In genomic region chr17:57243650-57244370, GRCm38 (mm10) we compare ENCODE assay signal across 31 mouse cellular contexts. TPM values are rescaled to one million over a fixed set of nuclear protein-coding genes. Genes with fewer than 3 reads are reported as not detected.
"Had no signal": no experiment of that assay in that cellular context is flagged by ENCODE, and none has a peak within 500 bp of the region (broad histone marks: within the 10 kb centered on the region; RNA-seq: fewer than 3 reads in every experiment).

No protein-coding gene starts in this region.

- ATAC-seq: intestine, postnatal 0 days; midbrain, embryonic 13.5 days; midbrain, embryonic 16.5 days had no signal

- DNase-seq: kidney, adult 2 months; kidney, postnatal 14 days; kidney, postnatal 4 days; left cerebral cortex, postnatal 4 days; lung, adult 18-20 months; lung, postnatal 10 days; lung, postnatal 36 days; right cerebral cortex, adult 18-20 months; right cerebral cortex, postnatal 14 days; right cerebral cortex, postnatal 4 days; thymus, adult 2 months; thymus, postnatal 14 days; thymus, postnatal 4 days had no signal

- H3K27me3 ChIP-seq: kidney, embryonic 15.5 days; limb, embryonic 12.5 days; limb, embryonic 15.5 days; lung, embryonic 15.5 days; megakaryocyte, embryonic 14.5 days; midbrain, embryonic 13.5 days had no signal

- H3K9ac ChIP-seq: kidney, embryonic 15.5 days; limb, embryonic 12.5 days; limb, embryonic 15.5 days; liver, embryonic 14.5 days; lung, embryonic 15.5 days; midbrain, embryonic 13.5 days had no signal

- H3K9me3 ChIP-seq: limb, embryonic 15.5 days; lung, embryonic 15.5 days; midbrain, embryonic 10.5 days; midbrain, embryonic 13.5 days had no signal

- H3K4me2 ChIP-seq: kidney, embryonic 15.5 days; limb, embryonic 12.5 days; limb, embryonic 15.5 days; lung, embryonic 15.5 days; midbrain, embryonic 13.5 days had no signal

- H3K4me3 ChIP-seq: kidney, embryonic 15.5 days; limb, embryonic 12.5 days; limb, embryonic 15.5 days; lung, embryonic 15.5 days; megakaryocyte, embryonic 14.5 days; midbrain, embryonic 10.5 days; midbrain, embryonic 13.5 days; myocyte had no signal

- H3K27ac ChIP-seq: kidney, embryonic 15.5 days; limb, embryonic 12.5 days; limb, embryonic 15.5 days; liver, embryonic 14.5 days; lung, embryonic 15.5 days; midbrain, embryonic 10.5 days; midbrain, embryonic 13.5 days; stomach, postnatal 0 days had no signal

RNA-seq across cellular contexts. Expression of gene C3, which starts 15.9 kb away (rescaled TPM):
- polyA plus RNA-seq: midbrain, embryonic 10.5 days had no signal

RNA-seq across cellular contexts. Expression of gene Vav1, which starts 35.1 kb away (rescaled TPM):
- polyA plus RNA-seq: myocyte had no signal

RNA-seq across cellular contexts. Expression of gene Tnfsf14, which starts 49.8 kb away (rescaled TPM):
- total RNA-seq: layer of hippocampus, adult 18-20 months; layer of hippocampus, postnatal 14 days; left cerebral cortex, adult 8-10 months; left cerebral cortex, postnatal 14 days; left cerebral cortex, postnatal 4 days had no signal
- polyA plus RNA-seq: midbrain, embryonic 13.5 days; midbrain, embryonic 16.5 days; myocyte; neural tube, embryonic 14.5 days; stomach, embryonic 14.5 days; stomach, postnatal 0 days had no signal
